Mouse (Mus musculus): ENCODE results near the gene Kcnab2.

- no peak for TF ChIP-seq POLR2A (IDR thresholded peaks at IDR 0.05; ENCODE audit: control insufficient read depth, low read depth, low read length)
- TF ChIP-seq CTCF (IDR thresholded peaks at IDR 0.05; ENCODE audit: control insufficient read depth, insufficient read depth, insufficient replicate concordance, low read depth, low read length): no peak
Observed at GRCm38 (mm10) chr4:152494360-152494879, 16.7 kb upstream of the Kcnab2 start.
